20 mouse cellular contexts compared by ENCODE assay signal in genomic region chr3:53353693-53354092, GRCm38 (mm10).
DNase-seq lines count a peak whose midpoint lies in the region; ATAC-seq and TF ChIP-seq lines count a peak whose summit lies in the region.
"Had no signal": no experiment of that assay in that cellular context is flagged by ENCODE, and none has a peak within 500 bp of the region (broad histone marks: within the 10 kb centered on the region; RNA-seq: fewer than 3 reads in every experiment).

No protein-coding gene starts in this region.

- H3K36me3 ChIP-seq in midbrain, postnatal 0 days (ENCODE audit: insufficient read depth, low read length) = no peaks in the 10 kb centered on the region
- H3K36me3 ChIP-seq in midbrain, embryonic 15.5 days (replicated peaks) = no peaks in the 10 kb centered on the region
- H3K36me3 ChIP-seq in embryonic facial prominence, embryonic 14.5 days (ENCODE audit: control insufficient read depth, insufficient read depth, low read length) = no peaks in the 10 kb centered on the region
- no peaks in the 10 kb centered on the region for H3K36me3 ChIP-seq in kidney, embryonic 16.5 days (ENCODE audit: insufficient read depth, low read length)
- H3K36me3 ChIP-seq in limb, embryonic 13.5 days = no peaks in the 10 kb centered on the region
- H3K36me3 ChIP-seq: forebrain, embryonic 12.5 days; hindbrain, embryonic 15.5 days; liver, embryonic 13.5 days; midbrain, embryonic 10.5 days; stomach, embryonic 15.5 days had no signal

- no peaks in the 10 kb centered on the region for H3K27me3 ChIP-seq in midbrain, postnatal 0 days (ENCODE audit: insufficient read depth, low read length)
- H3K27me3 ChIP-seq in midbrain, embryonic 15.5 days (replicated peaks) = no peaks in the 10 kb centered on the region
- H3K27me3 ChIP-seq in embryonic facial prominence, embryonic 14.5 days (replicated peaks; ENCODE audit: control insufficient read depth, insufficient read depth, low read length) = peaks cover 5% of the 10 kb centered on the region; the same call in 1 of the 2 replicates
- no peaks in the 10 kb centered on the region for H3K27me3 ChIP-seq in kidney, embryonic 16.5 days (ENCODE audit: insufficient read depth, low read length)
- no peaks in the 10 kb centered on the region for H3K27me3 ChIP-seq in limb, embryonic 13.5 days
- H3K27me3 ChIP-seq: forebrain, embryonic 12.5 days; hindbrain, embryonic 15.5 days; liver, embryonic 13.5 days; stomach, embryonic 15.5 days had no signal

- WGBS in midbrain, postnatal 0 days = 48% methylated on average over 8 of the region's 8 CpGs
- 60% methylated on average over 8 of the region's 8 CpGs for WGBS in midbrain, embryonic 15.5 days
- WGBS in embryonic facial prominence, embryonic 14.5 days = 36% methylated on average over 8 of the region's 8 CpGs
- 37% methylated on average over 8 of the region's 8 CpGs for WGBS in kidney, embryonic 16.5 days
- 17% methylated on average over 8 of the region's 8 CpGs for WGBS in limb, embryonic 13.5 days

- no peaks in the 10 kb centered on the region for H3K4me1 ChIP-seq in midbrain, postnatal 0 days (ENCODE audit: insufficient read depth, low read length)
- H3K4me1 ChIP-seq in midbrain, embryonic 15.5 days = no peaks in the 10 kb centered on the region
- H3K4me1 ChIP-seq in embryonic facial prominence, embryonic 14.5 days (ENCODE audit: control insufficient read depth, insufficient read depth, low read length) = no peaks in the 10 kb centered on the region; the same call in 1 of the 2 replicates
- peaks cover 4% of the 10 kb centered on the region; the same call in 1 of the 2 replicates for H3K4me1 ChIP-seq in kidney, embryonic 16.5 days (ENCODE audit: insufficient read depth, low read length)
- peaks cover 16% of the 10 kb centered on the region for H3K4me1 ChIP-seq in limb, embryonic 13.5 days
- H3K4me1 ChIP-seq: forebrain, embryonic 12.5 days; liver, embryonic 13.5 days; midbrain, embryonic 10.5 days; stomach, embryonic 15.5 days had no signal

- DNase-seq in midbrain, postnatal 0 days (ENCODE audit: low spot score) = peak; percentile 25
- peak; percentile 94 for DNase-seq in embryonic facial prominence, embryonic 14.5 days (ENCODE audit: low spot score)
- no peak for DNase-seq in testis, postnatal 10 days (ENCODE audit: low spot score)
- no peak for DNase-seq in layer of hippocampus, adult 18-20 months (ENCODE audit: low spot score in 2 of 2)
- DNase-seq: cerebellum, postnatal 10 days; liver, embryonic 13.5 days; lung, postnatal 10 days; right cerebral cortex, adult 18-20 months; spleen, adult 18-20 months; thymus, postnatal 36 days had no signal

- no peak overlapping the region for H3K9ac ChIP-seq in midbrain, postnatal 0 days (replicated peaks; ENCODE audit: low read length, poor library complexity, severe bottlenecking)
- no peak overlapping the region for H3K9ac ChIP-seq in midbrain, embryonic 15.5 days
- H3K9ac ChIP-seq in embryonic facial prominence, embryonic 14.5 days (ENCODE audit: low read depth, low read length) = no peak overlapping the region
- no peak overlapping the region for H3K9ac ChIP-seq in kidney, embryonic 16.5 days (replicated peaks; ENCODE audit: low read length)
- no peak overlapping the region for H3K9ac ChIP-seq in limb, embryonic 13.5 days
- H3K9ac ChIP-seq: forebrain, embryonic 12.5 days; hindbrain, embryonic 15.5 days; liver, embryonic 13.5 days; stomach, embryonic 15.5 days had no signal

- H3K9me3 ChIP-seq in midbrain, postnatal 0 days (ENCODE audit: low read length) = no peaks in the 10 kb centered on the region; the same call in 1 of the 2 replicates
- H3K9me3 ChIP-seq in midbrain, embryonic 15.5 days = no peaks in the 10 kb centered on the region
- H3K9me3 ChIP-seq in embryonic facial prominence, embryonic 14.5 days (ENCODE audit: control insufficient read depth, low read length) = peaks cover 5% of the 10 kb centered on the region; the same call in 1 of the 2 replicates
- 0 out of 2 replicates have a peak, but pooled peaks cover 5% of the 10 kb centered on the region for H3K9me3 ChIP-seq in kidney, embryonic 16.5 days (ENCODE audit: low read length)
- H3K9me3 ChIP-seq in limb, embryonic 13.5 days = peaks cover 16% of the 10 kb centered on the region; the same call in 1 of the 2 replicates
- H3K9me3 ChIP-seq: forebrain, embryonic 12.5 days; hindbrain, embryonic 15.5 days; liver, embryonic 13.5 days; midbrain, embryonic 10.5 days; stomach, embryonic 15.5 days had no signal

- TF ChIP-seq CTCF in midbrain, postnatal 0 days (IDR thresholded peaks at IDR 0.05) = no peak

- no peak for ATAC-seq in midbrain, postnatal 0 days (ENCODE audit: low FRiP score)
- ATAC-seq in midbrain, embryonic 15.5 days (replicated peaks) = no peak
- peak; percentile 80 for ATAC-seq in embryonic facial prominence, embryonic 14.5 days (ENCODE audit: low read depth)
- ATAC-seq in kidney, embryonic 16.5 days (ENCODE audit: low FRiP score, low TSS enrichment) = no peak; the same call in 1 of the 2 replicates
- peak; percentile 71; the same call in 1 of the 2 replicates for ATAC-seq in limb, embryonic 13.5 days (ENCODE audit: low FRiP score, low read depth)
- no peak for ATAC-seq in megakaryocyte-erythroid progenitor cell, adult 5-6 weeks (replicated peaks; ENCODE audit: low FRiP score, low TSS enrichment, poor library complexity, severe bottlenecking)

- no peak overlapping the region for H3K4me2 ChIP-seq in midbrain, postnatal 0 days (ENCODE audit: low read depth, low read length, poor library complexity, severe bottlenecking)
- H3K4me2 ChIP-seq in midbrain, embryonic 15.5 days = no peak overlapping the region
- no peak overlapping the region for H3K4me2 ChIP-seq in embryonic facial prominence, embryonic 14.5 days (ENCODE audit: low read depth, low read length)
- no peak overlapping the region for H3K4me2 ChIP-seq in kidney, embryonic 16.5 days (replicated peaks; ENCODE audit: low read depth, low read length)
- peak overlapping the region; percentile 38 for H3K4me2 ChIP-seq in limb, embryonic 13.5 days (replicated peaks)
- H3K4me2 ChIP-seq: forebrain, embryonic 12.5 days; hindbrain, embryonic 15.5 days; liver, embryonic 13.5 days; stomach, embryonic 15.5 days had no signal

- no peak overlapping the region for H3K4me3 ChIP-seq in midbrain, postnatal 0 days (ENCODE audit: low read depth, low read length)
- H3K4me3 ChIP-seq in midbrain, embryonic 15.5 days = no peak overlapping the region
- H3K4me3 ChIP-seq in embryonic facial prominence, embryonic 14.5 days (ENCODE audit: low read depth, low read length) = no peak overlapping the region
- H3K4me3 ChIP-seq in kidney, embryonic 16.5 days (ENCODE audit: low read length) = no peak overlapping the region
- no peak overlapping the region for H3K4me3 ChIP-seq in limb, embryonic 13.5 days
- H3K4me3 ChIP-seq: forebrain, embryonic 12.5 days; hindbrain, embryonic 15.5 days; left cerebral cortex, adult 2 months; liver, embryonic 13.5 days; midbrain, embryonic 10.5 days; myocyte; stomach, embryonic 15.5 days had no signal

- 0 out of 2 replicates have a peak overlapping the region, but pooled peaks have one; percentile 26 for H3K27ac ChIP-seq in midbrain, postnatal 0 days (ENCODE audit: low read depth, low read length)
- no peak overlapping the region for H3K27ac ChIP-seq in midbrain, embryonic 15.5 days
- H3K27ac ChIP-seq in embryonic facial prominence, embryonic 14.5 days (replicated peaks; ENCODE audit: low read depth, low read length) = peak overlapping the region; percentile 40; the same call in 1 of the 2 replicates
- peak overlapping the region; percentile 86 for H3K27ac ChIP-seq in kidney, embryonic 16.5 days (ENCODE audit: low read length)
- H3K27ac ChIP-seq in limb, embryonic 13.5 days = peak overlapping the region; percentile 52
- H3K27ac ChIP-seq: forebrain, embryonic 12.5 days; hindbrain, embryonic 15.5 days; left cerebral cortex, adult 2 months; liver, embryonic 13.5 days; midbrain, embryonic 10.5 days; stomach, embryonic 15.5 days had no signal

Comparison
In these comparisons a context has a peak if more than half of its experiments do, and no peak if none do; other contexts are left out.
1. ATAC-seq: peak in embryonic facial prominence, embryonic 14.5 days (single experiment) and limb, embryonic 13.5 days (single experiment); none in midbrain, postnatal 0 days (single experiment), midbrain, embryonic 15.5 days (single experiment), kidney, embryonic 16.5 days (single experiment) and megakaryocyte-erythroid progenitor cell, adult 5-6 weeks (single experiment).
2. DNase-seq: peak in midbrain, postnatal 0 days (single experiment) and embryonic facial prominence, embryonic 14.5 days (single experiment); none in testis, postnatal 10 days (single experiment) and layer of hippocampus, adult 18-20 months (0 of 2).